Mouse (Mus musculus) bone marrow, adult 2 months (tissue): ENCODE measurements around the gene Defb20.

Source experiments
- CTCF ChIP-seq: fragments of 200-500 bp; IDR thresholded peaks from 2 replicates; pipeline ENCODE4 v1.5.1; 2011; ENCODE audit warnings: low read length, control low read depth; ENCODE audit not compliant: control insufficient read depth, insufficient read depth
- POLR2A ChIP-seq: fragments of 200-500 bp; IDR thresholded peaks from 2 replicates; pipeline ENCODE4 v1.6.1; 2011; ENCODE audit warnings: low read depth, mild to moderate bottlenecking, control low read depth, low read length, borderline replicate concordance; ENCODE audit not compliant: control insufficient read depth

DNA sequence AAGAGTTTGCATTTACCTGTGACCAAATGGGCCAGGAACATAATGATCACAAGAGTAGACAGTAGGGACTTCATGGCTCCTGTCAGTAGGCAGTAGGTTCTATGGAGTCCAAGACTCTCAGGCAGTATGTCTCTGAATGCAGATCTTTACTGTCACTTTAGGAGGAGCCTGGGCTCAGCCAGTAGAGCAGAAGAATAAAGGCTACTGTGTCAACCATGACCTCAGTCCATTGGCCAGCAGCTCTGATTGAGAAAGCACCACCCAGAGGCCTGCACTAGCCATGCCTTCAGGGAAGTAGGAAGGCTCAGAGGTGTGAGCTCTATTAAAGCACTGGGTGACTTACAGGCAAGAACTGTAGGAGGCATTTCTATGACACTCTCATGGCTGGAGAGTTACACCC, 13.2 kb downstream of the Defb20 start, which contains the start of gene Defb22:
- no peak for TF ChIP-seq CTCF
- no peak for TF ChIP-seq POLR2A
